Mouse (Mus musculus) testis, adult 2 months (tissue): Measurements from ENCODE around the gene Atg101.

ENCODE experiments used
- CTCF ChIP-seq: fragments of 200-500 bp; IDR thresholded peaks from 2 replicates; pipeline ENCODE4 v1.5.1; 2012; ENCODE audit warnings: low read depth, mild to moderate bottlenecking, inconsistent platforms, low read length, moderate library complexity; ENCODE audit not compliant: control insufficient read depth, insufficient read depth, insufficient replicate concordance
- POLR2A ChIP-seq: fragments of 200-500 bp; IDR thresholded peaks from 2 replicates; pipeline ENCODE4 v1.6.1; 2012; ENCODE audit warnings: low read depth, mild to moderate bottlenecking, inconsistent platforms, low read length, moderate library complexity; ENCODE audit not compliant: control insufficient read depth

GRCm38 (mm10) chr15:101250220-101250800 lies 33.8 kb upstream of the Atg101 start:
- TF ChIP-seq POLR2A (no peak), CTCF (no peak)
